Mouse (Mus musculus) erythroblast, embryonic 14.5 days (primary cell): ENCODE measurements around the gene Gm17019.
"Not testable (repeated sequence)": the region's sequence is repeated elsewhere in the genome, so short reads cannot be mapped to it uniquely, and the experiment has no call there.

Source experiments
- GATA1 ChIP-seq: IDR thresholded peaks from 2 replicates; pipeline ENCODE4 v1.6.1; 2012; ENCODE audit warnings: low read length, inconsistent platforms, mixed read lengths
- TAL1 ChIP-seq: IDR thresholded peaks from 3 replicates; pipeline ENCODE4 v1.6.1; 2012; ENCODE audit warnings: low read length, inconsistent platforms, mixed read lengths

DNA sequence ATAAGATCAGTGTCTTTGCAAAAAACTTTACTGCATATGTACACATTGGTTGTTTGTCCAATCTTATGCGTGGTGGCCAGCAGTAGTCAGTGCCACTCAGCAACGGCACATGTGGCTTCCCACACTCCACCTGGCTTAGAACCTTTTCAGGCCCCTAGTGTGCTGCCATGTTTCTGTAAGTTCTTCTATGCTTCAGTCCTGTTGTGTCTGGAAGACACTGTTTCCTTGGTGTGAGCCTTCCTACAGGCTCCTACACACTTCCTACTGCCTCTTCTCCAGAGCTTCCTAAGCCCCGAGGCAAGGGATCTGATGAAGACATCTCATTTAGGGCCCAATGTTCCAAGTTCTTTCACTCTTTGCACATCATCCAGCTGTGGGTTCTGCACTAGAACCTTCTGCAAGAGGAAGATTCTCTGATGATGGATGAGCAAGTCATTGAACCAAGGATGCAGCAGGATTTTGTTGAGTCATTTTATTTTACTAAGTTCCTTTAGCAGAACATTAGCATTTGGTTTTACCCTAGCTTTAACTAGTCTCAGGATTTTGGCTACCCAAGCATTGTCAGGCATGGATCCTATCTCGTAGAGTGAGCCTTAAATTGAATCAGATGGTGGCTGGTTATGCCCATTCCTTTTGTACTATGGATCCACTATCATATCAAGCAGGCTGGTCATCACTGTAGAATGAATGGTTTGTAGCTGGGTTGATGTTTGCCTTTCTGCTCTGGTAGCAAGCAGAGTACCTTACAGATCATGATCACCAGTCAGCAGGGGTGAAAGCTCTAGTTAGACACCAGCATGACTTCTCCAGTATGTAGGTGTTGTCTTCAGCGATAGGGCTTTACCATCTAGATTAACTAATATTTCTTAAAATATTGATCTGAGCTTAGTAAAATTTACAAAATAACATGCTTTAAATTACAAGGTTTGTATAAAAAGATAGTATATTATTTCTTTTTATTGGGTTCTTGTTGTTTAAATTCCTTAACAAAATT, 27.9 kb downstream of the Gm17019 start:
- TF ChIP-seq TAL1, GATA1: not testable (repeated sequence)
